8 mouse cellular contexts compared by ENCODE assay signal in the genomic region with DNA sequence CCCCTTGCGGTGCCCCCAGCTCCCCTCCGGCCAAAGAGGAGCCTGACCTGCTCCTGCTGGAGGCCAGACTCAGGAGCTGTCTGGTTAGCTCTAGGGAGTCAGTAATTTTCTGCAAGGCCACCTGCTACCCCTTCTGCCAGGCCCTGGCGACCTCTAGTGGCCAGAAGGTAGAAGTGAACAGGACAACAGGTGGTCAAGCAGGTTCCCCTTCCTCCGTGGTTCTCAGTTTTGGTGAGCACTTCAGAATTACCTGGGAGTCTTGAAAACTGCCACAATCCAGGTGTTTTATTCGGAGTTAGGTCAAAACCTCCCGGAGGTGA. TPM values are rescaled to one million over a fixed set of nuclear protein-coding genes. Genes with fewer than 3 reads are reported as not detected.
DNase-seq lines count a peak whose midpoint lies in the region; ATAC-seq lines count a peak whose summit lies in the region.

No protein-coding gene starts in this region.

- peaks cover 2% of the 10 kb centered on the region; the same call in 1 of the 2 replicates for H3K27me3 ChIP-seq in heart, embryonic 11.5 days (ENCODE audit: control insufficient read depth, insufficient read depth, low read length)
- no peaks in the 10 kb centered on the region for H3K27me3 ChIP-seq in intestine, embryonic 15.5 days (replicated peaks)
- peaks cover 13% of the 10 kb centered on the region for H3K27me3 ChIP-seq in midbrain, embryonic 12.5 days
- H3K27me3 ChIP-seq in splenic B cell, adult 2 months (ENCODE audit: control insufficient read depth, insufficient read depth, low read length, poor library complexity, severe bottlenecking) = no peaks in the 10 kb centered on the region

- no peak overlapping the region for H3K4me3 ChIP-seq in heart, embryonic 11.5 days (ENCODE audit: low read depth, low read length)
- H3K4me3 ChIP-seq in intestine, embryonic 15.5 days (replicated peaks) = no peak overlapping the region
- no peak overlapping the region for H3K4me3 ChIP-seq in midbrain, embryonic 12.5 days

- no peak overlapping the region for H3K4me2 ChIP-seq in heart, embryonic 11.5 days
- H3K4me2 ChIP-seq in intestine, embryonic 15.5 days (replicated peaks) = no peak overlapping the region
- H3K4me2 ChIP-seq in midbrain, embryonic 12.5 days (replicated peaks) = no peak overlapping the region

- 0 out of 2 replicates have a peak, but pooled peaks cover 5% of the 10 kb centered on the region for H3K4me1 ChIP-seq in heart, embryonic 11.5 days (ENCODE audit: control insufficient read depth, insufficient read depth, low read length)
- H3K4me1 ChIP-seq in intestine, embryonic 15.5 days (replicated peaks) = no peaks in the 10 kb centered on the region
- H3K4me1 ChIP-seq in midbrain, embryonic 12.5 days = peaks cover 11% of the 10 kb centered on the region; the same call in 1 of the 2 replicates

- DNase-seq in heart, adult 18-20 months = peak; percentile 83 to 84
- DNase-seq in cerebellum, postnatal 14 days = peak; percentile 85 to 86
- DNase-seq in frontal cortex, postnatal 36 days (ENCODE audit: low spot score in 2 of 2) = peak; percentile 53 to 64
- peak; percentile 62 to 66 for DNase-seq in left cerebral cortex, postnatal 14 days (ENCODE audit: low spot score in 2 of 2)
- peak; percentile 49 for DNase-seq in splenic B cell, adult 2 months (ENCODE audit: low read depth, low spot score)

- no peak for ATAC-seq in heart, embryonic 11.5 days (replicated peaks; ENCODE audit: insufficient number of reproducible peaks, low FRiP score, low TSS enrichment)
- ATAC-seq in intestine, embryonic 15.5 days = peak; percentile 84
- peak; percentile 56 for ATAC-seq in midbrain, embryonic 12.5 days (ENCODE audit: low FRiP score, low read depth)

- H3K27ac ChIP-seq in heart, embryonic 11.5 days (ENCODE audit: low read depth, low read length) = no peak overlapping the region
- H3K27ac ChIP-seq in intestine, embryonic 15.5 days = no peak overlapping the region
- H3K27ac ChIP-seq in midbrain, embryonic 12.5 days (replicated peaks) = no peak overlapping the region

- no peaks in the 10 kb centered on the region for H3K36me3 ChIP-seq in heart, embryonic 11.5 days (ENCODE audit: control insufficient read depth, insufficient read depth, low read length)
- no peaks in the 10 kb centered on the region for H3K36me3 ChIP-seq in intestine, embryonic 15.5 days
- H3K36me3 ChIP-seq in midbrain, embryonic 12.5 days = no peaks in the 10 kb centered on the region
- no peaks in the 10 kb centered on the region for H3K36me3 ChIP-seq in splenic B cell, adult 2 months (ENCODE audit: control insufficient read depth, insufficient read depth, low read length, poor library complexity, severe bottlenecking)

- no peak overlapping the region for H3K9ac ChIP-seq in heart, embryonic 11.5 days (ENCODE audit: low read depth, low read length)
- H3K9ac ChIP-seq in intestine, embryonic 15.5 days = no peak overlapping the region
- no peak overlapping the region for H3K9ac ChIP-seq in midbrain, embryonic 12.5 days (replicated peaks)

- no peaks in the 10 kb centered on the region for H3K9me3 ChIP-seq in heart, embryonic 11.5 days (replicated peaks; ENCODE audit: control insufficient read depth, low read length)
- H3K9me3 ChIP-seq in intestine, embryonic 15.5 days = no peaks in the 10 kb centered on the region
- no peaks in the 10 kb centered on the region for H3K9me3 ChIP-seq in midbrain, embryonic 12.5 days

- intact Hi-C loops in left cerebral cortex, postnatal 14 days (cut with DNase I) = loop anchor here (1.0 kb wide), 1 partner anchor 214 kb away; no protein-coding TSS in a partner anchor

- WGBS in heart, embryonic 11.5 days (ENCODE audit: insufficient replicate concordance) = 2% methylated on average over 6 of the region's 6 CpGs
- WGBS in intestine, embryonic 15.5 days = 3% methylated on average over 6 of the region's 6 CpGs
- WGBS in midbrain, embryonic 12.5 days = 5% methylated on average over 6 of the region's 6 CpGs

RNA-seq across cellular contexts. Expression of gene Zbtb16, which starts 24.5 kb away (rescaled TPM):
- 100 to 1,000 TPM; 122 to 213 TPM for total RNA-seq in heart, adult 18-20 months (2021)
- 0.57 and 0.75 TPM in 2 replicates for polyA plus RNA-seq in heart, embryonic 11.5 days (2014; fragmentation: Nextera tagmentation; extraction: Ambion mirVana)
- polyA plus RNA-seq in intestine, embryonic 15.5 days (2015; fragmentation: Nextera tagmentation; extraction: Ambion mirVana) = 2.0 and 2.4 TPM in 2 replicates
- 10 to 100 TPM; 56.2 to 65.7 TPM for total RNA-seq in left cerebral cortex, postnatal 14 days (2021)
- polyA plus RNA-seq in midbrain, embryonic 12.5 days (2016; fragmentation: Nextera tagmentation; extraction: Ambion mirVana) = 11.3 and 12.2 TPM in 2 replicates

RNA-seq across cellular contexts. Expression of gene Htr3a, which starts 50.4 kb away (rescaled TPM):
- total RNA-seq in heart, adult 18-20 months (2021) = under 1 TPM in 1 of 2 experiments, not detected in 1; 0.17 TPM
- polyA plus RNA-seq in heart, embryonic 11.5 days (2014; fragmentation: Nextera tagmentation; extraction: Ambion mirVana) = 0.14 and 0.25 TPM in 2 replicates
- 3.0 and 4.1 TPM in 2 replicates for polyA plus RNA-seq in intestine, embryonic 15.5 days (2015; fragmentation: Nextera tagmentation; extraction: Ambion mirVana)
- 1 to 10 TPM; 4.9 to 5.3 TPM for total RNA-seq in left cerebral cortex, postnatal 14 days (2021)
- polyA plus RNA-seq in midbrain, embryonic 12.5 days (2016; fragmentation: Nextera tagmentation; extraction: Ambion mirVana) = 0.22 and 0.48 TPM in 2 replicates
